Mouse (Mus musculus): ENCODE measurements around the gene Evi2b. TPM values are rescaled to one million over a fixed set of nuclear protein-coding genes. Genes with fewer than 3 reads are reported as not detected.

The Evi2b gene
- 15.7 and 21.1 TPM in 2 replicates for polyA plus RNA-seq (2015; fragmentation: Nextera tagmentation; extraction: Ambion mirVana)

GRCm38 (mm10) chr11:79523560-79524309 is at the start of gene Evi2b:
TSS of gene Evi2b (minus strand) at chr11:79523762.

DNA sequence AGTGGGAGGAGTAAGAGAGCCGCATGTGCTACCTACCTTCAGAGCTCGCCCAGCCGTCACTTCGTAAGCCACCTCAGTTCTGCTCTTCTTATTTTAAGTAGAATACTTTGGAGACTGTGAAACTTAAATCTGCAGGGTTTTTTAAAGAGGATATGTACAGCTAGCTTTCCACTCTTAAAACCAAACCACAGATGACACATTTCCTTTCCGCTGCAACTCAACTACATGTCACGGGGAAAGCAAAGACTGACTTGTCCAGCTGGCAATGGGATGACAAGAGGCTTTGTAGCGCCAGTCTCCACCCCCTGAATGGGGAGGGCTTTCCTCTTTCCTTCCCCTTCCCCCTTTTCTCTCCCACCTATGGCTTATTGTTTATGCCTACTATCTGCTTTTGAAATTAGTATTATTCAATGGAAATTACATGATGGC is 6.8 kb upstream of the Evi2b start, which contains the start of the genes Evi2 and Evi2a:
Evi2 (minus strand) TSS at position 257 of the 429 bp plus-strand sequence.
Evi2a (minus strand) TSS at position 277 of the 429 bp plus-strand sequence.

DNA sequence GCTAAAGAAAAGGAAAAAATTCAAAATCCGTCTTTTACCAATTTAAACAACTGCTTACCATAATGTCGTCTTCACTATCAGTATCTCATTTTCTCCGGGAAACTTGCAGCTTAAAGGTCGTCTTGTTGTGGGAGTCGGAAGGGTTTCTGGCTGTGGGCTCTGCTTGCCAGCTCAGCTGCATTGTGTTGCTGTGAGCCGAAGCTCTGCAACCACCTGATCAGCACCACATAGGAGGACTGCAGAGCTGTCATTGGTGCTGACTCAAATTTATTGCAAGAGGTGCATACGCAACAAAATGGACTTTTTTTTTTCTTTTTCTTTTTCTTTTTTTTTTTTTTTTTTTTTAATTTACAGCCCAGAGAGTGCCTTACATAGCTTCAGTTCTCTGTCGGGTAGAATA is 19.7 kb downstream of the Evi2b start, which contains the start of gene Omg:
Omg (minus strand) TSS at position 240 of the 400 bp plus-strand sequence.

Other genes with a start within 250 kb of the Evi2b start
- not detected in 2 replicates for gene Gm9964, start 226.9 kb downstream of the Evi2b start, polyA plus RNA-seq (2015; fragmentation: Nextera tagmentation; extraction: Ambion mirVana)
- 4.6 and 5.2 TPM in 2 replicates for gene Nf1, start 184.1 kb downstream of the Evi2b start, polyA plus RNA-seq (2015; fragmentation: Nextera tagmentation; extraction: Ambion mirVana)
- gene Omg, start 19.7 kb downstream of the Evi2b start, polyA plus RNA-seq (2015; fragmentation: Nextera tagmentation; extraction: Ambion mirVana) = 0.12 and 0.22 TPM in 2 replicates
- 2.8 and 3.7 TPM in 2 replicates for gene Evi2, start 6.8 kb upstream of the Evi2b start, polyA plus RNA-seq (2015; fragmentation: Nextera tagmentation; extraction: Ambion mirVana)
- gene Evi2a, start 6.8 kb upstream of the Evi2b start, polyA plus RNA-seq (2015; fragmentation: Nextera tagmentation; extraction: Ambion mirVana) = 14.7 and 19.4 TPM in 2 replicates
- gene Rab11fip4, start 67.5 kb upstream of the Evi2b start, polyA plus RNA-seq (2015; fragmentation: Nextera tagmentation; extraction: Ambion mirVana) = 0.69 and 1.2 TPM in 2 replicates

All from spleen, postnatal 0 days (tissue).